Mouse (Mus musculus) forebrain, embryonic 16.5 days (tissue): ENCODE results near the gene Agfg2. TPM values are rescaled to one million over a fixed set of nuclear protein-coding genes. Genes with fewer than 3 reads are reported as not detected.

Source experiments
- ATAC-seq: fragments of 200-750 bp; cut with Nextera tagmentation; 2 replicates; pipeline ENCODE4 v1.8.0; 2017; ENCODE audit warnings: mild to moderate bottlenecking, moderate library complexity
- H3K27ac ChIP-seq: fragments of 300-500 bp; sonication (generic); 2 replicates; pipeline ENCODE4 v1.5.1; 2014; ENCODE audit warnings: low read length, control low read depth
- H3K27me3 ChIP-seq: fragments of 300-500 bp; sonication (generic); replicated peaks from 2 replicates; pipeline ENCODE4 v1.6.1; 2014; ENCODE audit warnings: low read length; ENCODE audit not compliant: control insufficient read depth, insufficient read depth
- H3K36me3 ChIP-seq: fragments of 300-500 bp; sonication (generic); 2 replicates; pipeline ENCODE4 v1.6.1; 2014; ENCODE audit not compliant: control insufficient read depth, insufficient read depth
- H3K4me1 ChIP-seq: fragments of 300-500 bp; sonication (generic); replicated peaks from 2 replicates; pipeline ENCODE4 v1.6.1; 2014; ENCODE audit warnings: low read length; ENCODE audit not compliant: control insufficient read depth, insufficient read depth
- H3K4me2 ChIP-seq: fragments of 300-500 bp; sonication (generic); 2 replicates; pipeline ENCODE4 v1.6.1; 2014; ENCODE audit warnings: mild to moderate bottlenecking, low read length, control low read depth
- H3K4me3 ChIP-seq: fragments of 300-500 bp; sonication (generic); replicated peaks from 2 replicates; pipeline ENCODE4 v1.5.1; 2014; ENCODE audit warnings: mild to moderate bottlenecking, low read length, control low read depth
- H3K9ac ChIP-seq: fragments of 300-500 bp; sonication (generic); replicated peaks from 2 replicates; pipeline ENCODE4 v1.6.1; 2014; ENCODE audit warnings: low read depth, low read length, control low read depth
- H3K9me3 ChIP-seq: fragments of 300-500 bp; sonication (generic); 2 replicates; pipeline ENCODE4 v1.6.1; 2016; ENCODE audit warnings: low read length; ENCODE audit not compliant: control insufficient read depth
- WGBS: fragments of 180-500 bp; shearing (Covaris S2); extraction: QIAGEN DNeasy Blood & Tissue Kit; methylation state at CpG from one replicate; pipeline ENCODE4 v1.1.7; 2014; 5-methylcytosine and 5-hydroxymethylcytosine counted together
- polyA plus RNA-seq: library from polyadenylated mRNA; unstranded; fragments of >200 nt; fragmentation: Nextera tagmentation; extraction: Ambion mirVana; gene quantifications from 2 replicates; pipeline ENCODE4 v1.2.1, GENCODE M21; 2015

The Agfg2 gene
- polyA plus RNA-seq, 1 experiment from 2014 or later = 21.2 TPM

- Histone ChIP-seq H3K9ac (no peak overlapping the region), H3K27ac (no peak overlapping the region), H3K9me3 (no peaks in the 10 kb centered on the region), H3K4me3 (no peak overlapping the region), H3K4me2 (no peak overlapping the region), H3K27me3 (no peaks in the 10 kb centered on the region), H3K36me3 (peaks cover 16% of the 10 kb centered on the region), H3K4me1 (0 out of 2 replicates have a peak, but pooled peaks cover 5% of the 10 kb centered on the region)
- 19% methylated on average over 3 of the region's 3 CpGs for WGBS
- peak; percentile 47 for ATAC-seq
Observed at GRCm38 (mm10) chr5:137652474-137652873, 32.1 kb downstream of the Agfg2 start.

- no peak overlapping the region for H3K4me2 ChIP-seq
- WGBS = 14% methylated on average over 18 of the region's 18 CpGs
- H3K4me3 ChIP-seq = no peak overlapping the region
Observed at GRCm38 (mm10) chr5:137649669-137650571, 34.6 kb downstream of the Agfg2 start.

GRCm38 (mm10) chr5:137649251-137649650 lies 35.3 kb downstream of the Agfg2 start:
- Histone ChIP-seq H3K36me3 (peaks cover 5% of the 10 kb centered on the region; the same call in 1 of the 2 replicates), H3K4me3 (no peak overlapping the region), H3K27ac (no peak overlapping the region), H3K9me3 (no peaks in the 10 kb centered on the region), H3K9ac (no peak overlapping the region), H3K4me1 (peaks cover 10% of the 10 kb centered on the region; the same call in 1 of the 2 replicates), H3K4me2 (no peak overlapping the region), H3K27me3 (peaks cover 18% of the 10 kb centered on the region)
- ATAC-seq = no peak
- WGBS = 33% methylated on average over 4 of the region's 4 CpGs

More at GRCm38 (mm10) chr5:137649669-137650571, 34.6 kb downstream of the Agfg2 start:
- Histone ChIP-seq H3K9ac (peak overlapping the region; percentile 30; the same call in 1 of the 2 replicates), H3K27me3 (peaks cover 14% of the 10 kb centered on the region), H3K9me3 (no peaks in the 10 kb centered on the region), H3K4me1 (peaks cover 9% of the 10 kb centered on the region; the same call in 1 of the 2 replicates), H3K36me3 (peaks cover 7% of the 10 kb centered on the region), H3K27ac (no peak overlapping the region)
- no peak for ATAC-seq

- no peak overlapping the region for H3K27ac ChIP-seq
- WGBS = 84% methylated on average over 9 of the region's 9 CpGs
- peak; percentile 57; the same call in 1 of the 2 replicates for ATAC-seq
Observed at GRCm38 (mm10) chr5:137647827-137648601, 36.5 kb downstream of the Agfg2 start.

GRCm38 (mm10) chr5:137645652-137646091 lies 38.9 kb downstream of the Agfg2 start, which contains the start of gene Irs3:
Gene Irs3, minus strand, starts transcription at chr5:137645714.
- peak within 1 kb of the TSS; percentile 44 for H3K4me2 ChIP-seq
- peak within 1 kb of the TSS; percentile 41; the same call in 1 of the 2 replicates for H3K9ac ChIP-seq
- H3K4me1 ChIP-seq = peaks cover 10% of the 10 kb centered on the region; the same call in 1 of the 2 replicates
- H3K4me3 ChIP-seq = peak within 1 kb of the TSS; percentile 32
- no peak within 1 kb of the TSS for H3K27ac ChIP-seq
- H3K36me3 ChIP-seq = peaks cover 3% of the 10 kb centered on the region; the same call in 1 of the 2 replicates
- no peak for ATAC-seq
- no peaks in the 10 kb centered on the region for H3K9me3 ChIP-seq
- 21% methylated on average over 11 of the region's 11 CpGs for WGBS
- H3K27me3 ChIP-seq = peaks cover 27% of the 10 kb centered on the region

More at GRCm38 (mm10) chr5:137647827-137648601, 36.5 kb downstream of the Agfg2 start:
- H3K4me2 ChIP-seq = no peak overlapping the region
- H3K4me1 ChIP-seq = peaks cover 10% of the 10 kb centered on the region; the same call in 1 of the 2 replicates
- peaks cover 27% of the 10 kb centered on the region for H3K27me3 ChIP-seq
- peaks cover 5% of the 10 kb centered on the region; the same call in 1 of the 2 replicates for H3K36me3 ChIP-seq
- no peak overlapping the region for H3K4me3 ChIP-seq
- no peaks in the 10 kb centered on the region for H3K9me3 ChIP-seq
- no peak overlapping the region for H3K9ac ChIP-seq

GRCm38 (mm10) chr5:137645091-137645651 lies 39.4 kb downstream of the Agfg2 start:
- H3K9me3 ChIP-seq = no peaks in the 10 kb centered on the region
- peaks cover 10% of the 10 kb centered on the region; the same call in 1 of the 2 replicates for H3K4me1 ChIP-seq
- H3K27ac ChIP-seq = no peak overlapping the region
- 2% methylated on average over 44 of the region's 44 CpGs for WGBS
- peak overlapping the region; percentile 41; the same call in 1 of the 2 replicates for H3K9ac ChIP-seq
- peak overlapping the region; percentile 44 for H3K4me2 ChIP-seq
- H3K36me3 ChIP-seq = peaks cover 4% of the 10 kb centered on the region; the same call in 1 of the 2 replicates
- H3K4me3 ChIP-seq = peak overlapping the region; percentile 32
- peaks cover 27% of the 10 kb centered on the region for H3K27me3 ChIP-seq
- ATAC-seq = no peak

GRCm38 (mm10) chr5:137644484-137644883 lies 40.0 kb downstream of the Agfg2 start:
- no peak for ATAC-seq
- no peak overlapping the region for H3K9ac ChIP-seq
- H3K4me2 ChIP-seq = no peak overlapping the region
- peaks cover 5% of the 10 kb centered on the region; the same call in 1 of the 2 replicates for H3K4me1 ChIP-seq
- H3K36me3 ChIP-seq = peaks cover 10% of the 10 kb centered on the region
- 40% methylated on average over 19 of the region's 19 CpGs for WGBS
- H3K27ac ChIP-seq = no peak overlapping the region
- H3K27me3 ChIP-seq = peaks cover 27% of the 10 kb centered on the region
- no peaks in the 10 kb centered on the region for H3K9me3 ChIP-seq
- no peak overlapping the region for H3K4me3 ChIP-seq

- ATAC-seq = no peak
- Histone ChIP-seq H3K4me2 (no peak overlapping the region), H3K9me3 (no peaks in the 10 kb centered on the region), H3K27me3 (peaks cover 27% of the 10 kb centered on the region), H3K27ac (no peak overlapping the region), H3K36me3 (peaks cover 17% of the 10 kb centered on the region), H3K4me3 (no peak overlapping the region), H3K9ac (no peak overlapping the region), H3K4me1 (peaks cover 5% of the 10 kb centered on the region; the same call in 1 of the 2 replicates)
- WGBS = 55% methylated on average over 4 of the region's 4 CpGs
Observed at GRCm38 (mm10) chr5:137642886-137643285, 41.6 kb downstream of the Agfg2 start.
